Mouse (Mus musculus) liver, postnatal 0 days (tissue): ENCODE data around the gene Tmem135.

Experiments used
- CTCF ChIP-seq: sonication (generic); IDR thresholded peaks from 2 replicates; pipeline ENCODE4 v1.5.1; 2016; ENCODE audit warnings: antibody characterized with exemption, low read depth
- EP300 ChIP-seq: IDR thresholded peaks from 2 replicates; pipeline ENCODE4 v1.6.1; 2016; ENCODE audit warnings: antibody characterized with exemption, low read depth, mild to moderate bottlenecking

GRCm38 (mm10) chr7:89216628-89217027 lies 187.4 kb downstream of the Tmem135 start:
- TF ChIP-seq CTCF: no peak
- no peak for TF ChIP-seq EP300
